Mouse (Mus musculus) megakaryocyte, embryonic 14.5 days (primary cell): ENCODE measurements at regions not wholly inside any gene's neighbourhood (a gene's known extent, or its start where the extent isn't known, plus 50 kb on each side); places are given as distances from the start of the nearest gene placed in this dataset.

Experiments
- FLI1 ChIP-seq: IDR thresholded peaks from 2 replicates; pipeline ENCODE4 v1.6.1; 2012; ENCODE audit warnings: low read length, inconsistent platforms, mixed read lengths
- GATA1 ChIP-seq: IDR thresholded peaks from 3 replicates; pipeline ENCODE4 v1.6.1; 2012; ENCODE audit warnings: mixed read lengths, low read length, inconsistent platforms, borderline replicate concordance

DNA sequence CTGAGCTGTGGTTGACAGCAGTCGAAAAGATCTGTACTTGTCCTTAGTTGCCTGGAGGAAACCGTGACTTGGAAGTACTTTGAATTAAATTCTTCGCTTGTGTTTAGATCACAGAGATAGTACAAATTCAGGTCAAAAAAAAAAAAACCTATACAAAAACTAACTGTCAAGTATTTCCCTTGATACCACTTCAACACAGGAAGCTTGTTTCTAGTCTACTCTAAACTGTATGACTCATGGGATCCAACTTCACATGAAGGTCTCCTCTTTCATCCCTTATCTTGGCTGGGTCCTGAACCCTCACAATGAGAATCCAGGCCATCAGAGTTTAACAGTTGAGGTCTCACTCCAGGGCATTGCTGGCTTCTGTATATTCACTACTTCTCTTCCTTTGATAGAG is 54.8 kb downstream of the Tmem30b start:
- TF ChIP-seq FLI1 (no peak), GATA1 (no peak)
